Mouse (Mus musculus) kidney, adult 8-10 months (tissue): ENCODE results near the gene Fam89b.
"Not testable (repeated sequence)": the region's sequence is repeated elsewhere in the genome, so short reads cannot be mapped to it uniquely, and the experiment has no call there.

ENCODE experiments used
- DNase-seq, 2 experiments: peaks; one replicate each; pipeline ENCODE4 v3.0.0; 2022

Gene Fam89b

DNA sequence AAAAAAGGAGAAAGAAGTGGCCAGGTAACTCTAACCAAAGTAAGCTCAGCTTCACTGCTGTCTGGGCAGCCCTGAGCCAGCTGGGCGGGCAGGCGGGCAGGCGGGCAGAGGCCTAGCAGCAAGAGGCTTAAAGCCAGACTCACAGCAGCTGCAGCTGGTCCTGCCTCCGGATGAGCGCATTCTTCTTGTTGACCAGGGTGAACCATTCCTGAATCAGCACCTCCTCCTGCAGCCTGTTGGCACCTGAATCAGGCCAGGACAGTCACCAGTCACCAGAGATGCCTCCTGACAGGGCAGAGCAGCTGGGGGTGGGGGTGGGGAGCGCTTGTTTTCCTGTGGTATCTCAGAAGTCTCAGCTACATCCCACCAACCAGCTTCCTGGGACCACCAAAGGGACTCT is 19.4 kb downstream of the Fam89b start:
- DNase-seq, result no peak

DNA sequence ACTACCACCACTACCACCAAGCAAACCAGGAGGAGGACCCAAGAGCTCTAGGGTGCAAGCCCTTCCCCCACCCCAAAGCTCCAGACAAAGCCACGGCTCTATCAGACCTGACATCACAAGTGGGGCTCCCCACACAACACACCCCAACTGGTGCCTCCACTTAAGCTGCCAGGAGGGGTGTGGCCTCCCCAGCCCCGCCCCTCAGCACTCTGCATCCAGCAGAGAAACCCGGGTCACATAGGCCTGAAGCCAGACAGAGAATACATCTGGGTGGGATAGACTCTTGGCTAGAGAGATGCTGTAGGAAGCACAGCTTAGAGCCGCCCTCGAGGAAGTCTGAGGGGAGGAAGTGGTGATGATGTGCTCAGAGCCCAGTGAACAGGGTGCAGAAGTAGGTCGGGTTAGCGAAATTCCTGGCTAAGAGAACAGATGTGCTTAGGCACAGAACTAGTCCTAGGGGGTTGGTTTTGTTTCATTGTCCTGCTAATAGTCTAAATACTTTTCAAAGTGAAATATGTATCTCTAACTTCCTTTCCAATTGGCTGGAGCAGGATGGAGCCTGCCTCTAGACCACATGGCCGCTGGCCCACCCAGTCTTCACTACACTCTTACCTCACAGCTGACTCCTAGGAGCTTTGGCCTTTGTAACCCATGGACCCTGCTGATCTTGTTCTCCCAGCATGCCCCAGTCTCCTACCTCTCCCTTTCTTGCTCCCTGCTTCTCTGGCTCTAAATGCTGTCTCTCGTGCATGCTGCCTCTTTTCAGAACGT is 24.5 kb downstream of the Fam89b start:
- DNase-seq, result no peak

DNA sequence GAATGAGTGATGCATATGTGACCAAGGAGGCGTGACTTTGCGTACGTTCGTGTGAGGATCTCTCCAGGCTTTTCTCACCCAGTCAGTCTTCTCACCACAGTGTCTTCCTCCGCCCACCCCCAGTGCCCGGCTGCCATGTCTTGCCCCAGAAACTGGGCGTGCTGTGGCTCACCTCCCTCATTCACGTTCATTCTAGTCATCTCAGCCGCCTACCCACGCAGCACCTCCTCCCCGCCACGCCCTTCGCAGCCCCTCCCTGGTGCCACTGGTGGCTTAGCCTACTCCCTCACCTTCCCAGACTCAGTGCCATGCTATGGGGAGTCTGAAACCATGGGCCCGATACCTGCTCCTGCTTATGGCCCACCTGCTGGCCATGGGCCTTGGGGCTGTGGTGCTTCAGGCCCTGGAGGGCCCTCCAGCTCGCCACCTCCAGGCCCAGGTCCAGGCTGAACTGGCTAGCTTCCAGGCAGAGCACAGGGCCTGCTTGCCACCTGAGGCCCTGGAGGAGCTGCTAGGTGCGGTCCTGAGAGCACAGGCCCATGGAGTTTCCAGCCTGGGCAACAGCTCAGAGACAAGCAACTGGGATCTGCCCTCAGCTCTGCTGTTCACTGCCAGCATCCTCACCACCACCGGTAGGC is 25.2 kb downstream of the Fam89b start, which contains the start of gene Kcnk7:
Gene Kcnk7, plus strand, starts transcription at position 205 of the 638 bp plus-strand sequence.
- DNase-seq, result no peak

DNA sequence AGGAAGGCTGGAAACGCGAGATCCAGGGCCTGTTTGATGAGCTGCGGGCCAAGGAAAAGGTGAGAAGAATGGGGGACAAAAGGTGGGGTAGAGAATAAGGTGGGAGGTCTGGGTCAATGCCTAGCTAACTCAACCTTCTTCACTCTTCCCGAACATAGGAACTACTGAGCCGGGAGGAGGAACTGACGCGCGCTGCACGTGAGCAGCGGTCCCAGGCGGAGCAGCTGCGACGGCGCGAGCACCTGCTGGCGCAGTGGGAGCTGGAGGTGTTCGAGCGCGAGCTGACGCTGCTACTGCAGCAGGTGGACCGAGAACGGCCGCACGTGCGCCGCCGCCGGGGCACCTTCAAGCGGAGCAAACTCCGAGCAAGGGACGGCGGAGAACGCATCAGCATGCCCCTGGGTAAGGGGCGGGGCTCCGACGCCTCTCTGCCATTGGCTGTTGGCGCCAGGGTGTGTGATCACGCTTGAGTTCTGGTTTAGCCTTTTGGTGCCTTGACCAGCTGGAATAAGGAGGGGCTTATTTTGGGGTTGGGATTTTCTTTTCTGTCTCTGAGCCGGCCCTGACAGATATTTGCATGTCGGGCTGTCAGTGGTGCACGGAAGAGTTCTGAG is 33.5 kb downstream of the Fam89b start:
- DNase-seq, result no peak

GRCm38 (mm10) chr19:5693801-5694200 is 35.7 kb downstream of the Fam89b start:
- no peak for DNase-seq

- DNase-seq, result no peak
Observed at GRCm38 (mm10) chr19:5692913-5693396, 36.5 kb downstream of the Fam89b start.

GRCm38 (mm10) chr19:5692086-5692912 is 37.2 kb downstream of the Fam89b start:
- peak; percentile 59 to 66 for DNase-seq

- DNase-seq, result no peak
Observed at GRCm38 (mm10) chr19:5691601-5692000, 37.9 kb downstream of the Fam89b start.

DNA sequence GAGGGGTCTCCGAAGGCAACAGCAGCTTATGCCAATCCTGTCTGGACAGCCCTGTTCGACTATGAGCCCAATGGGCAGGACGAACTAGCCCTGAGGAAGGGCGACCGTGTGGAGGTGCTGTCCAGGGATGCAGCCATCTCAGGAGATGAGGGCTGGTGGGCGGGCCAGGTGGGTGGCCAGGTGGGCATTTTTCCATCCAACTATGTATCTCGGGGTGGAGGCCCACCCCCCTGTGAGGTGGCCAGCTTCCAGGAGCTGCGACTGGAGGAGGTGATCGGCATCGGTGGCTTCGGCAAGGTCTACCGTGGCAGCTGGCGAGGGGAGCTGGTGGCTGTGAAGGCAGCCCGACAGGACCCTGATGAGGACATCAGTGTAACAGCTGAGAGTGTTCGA is 39.1 kb downstream of the Fam89b start:
- peak; percentile 42 to 44 for DNase-seq

GRCm38 (mm10) chr19:5689565-5690342 is 39.7 kb downstream of the Fam89b start:
- DNase-seq, result peak; percentile 93 to 96

GRCm38 (mm10) chr19:5689088-5689428 is 40.4 kb downstream of the Fam89b start:
- no peak for DNase-seq

- DNase-seq, result peak; percentile 99
Observed at GRCm38 (mm10) chr19:5688200-5689087, 41.0 kb downstream of the Fam89b start, which contains the start of the genes Map3k11 and Pcnx3. Gene Map3k11, plus strand, starts transcription at chr19:5688742. Gene Pcnx3, minus strand, starts transcription at chr19:5688908.

GRCm38 (mm10) chr19:5687738-5688137 is 41.7 kb downstream of the Fam89b start:
- DNase-seq, result no peak

GRCm38 (mm10) chr19:5686954-5687353 is 42.5 kb downstream of the Fam89b start:
- DNase-seq, result not testable (repeated sequence)

GRCm38 (mm10) chr19:5686437-5686836 is 43.0 kb downstream of the Fam89b start:
- no peak for DNase-seq

- DNase-seq, result no peak
Observed at GRCm38 (mm10) chr19:5685861-5686260, 43.6 kb downstream of the Fam89b start.

- DNase-seq, result no peak
Observed at GRCm38 (mm10) chr19:5685431-5685830, 44.0 kb downstream of the Fam89b start.

DNA sequence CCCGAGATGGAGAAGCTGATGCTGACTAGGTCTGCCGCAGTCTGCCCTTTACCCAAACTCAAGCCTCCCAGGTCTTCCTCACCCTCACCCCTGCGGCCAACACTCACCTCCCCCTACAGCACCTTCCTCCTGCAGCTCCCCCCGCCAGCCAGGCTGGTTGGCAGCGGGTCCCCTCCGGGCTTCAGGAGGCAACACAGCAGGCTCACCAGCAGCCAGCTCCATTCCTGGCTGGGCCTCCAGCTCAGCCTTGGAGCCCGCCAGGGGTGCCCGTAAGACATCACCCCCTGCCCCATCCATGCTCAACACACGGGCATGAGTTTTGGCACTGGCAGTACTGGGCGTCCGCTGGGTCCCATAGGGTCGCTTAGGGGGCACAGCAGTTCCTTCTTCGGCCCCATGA is 44.5 kb downstream of the Fam89b start:
- DNase-seq, result no peak

- DNase-seq, result no peak
Observed at GRCm38 (mm10) chr19:5684236-5684635, 45.2 kb downstream of the Fam89b start.

- no peak for DNase-seq
Observed at GRCm38 (mm10) chr19:5680432-5680831, 49.0 kb downstream of the Fam89b start.
